Mouse (Mus musculus): ENCODE measurements around the gene Olfr186. TPM values are rescaled to one million over a fixed set of nuclear protein-coding genes. Genes with fewer than 3 reads are reported as not detected.
"Not testable (repeated sequence)": the region's sequence is repeated elsewhere in the genome, so short reads cannot be mapped to it uniquely, and the experiment has no call there.

Gene Olfr186
- polyA plus RNA-seq (2012; rRNA removed) (not detected in 2 replicates), polyA plus RNA-seq (2014; fragmentation: Nextera tagmentation; extraction: Ambion mirVana) (not detected in 2 replicates)

- 93% methylated on average over 4 of the region's 4 CpGs for WGBS
- no peak for TF ChIP-seq POLR2A (IDR thresholded peaks at IDR 0.05; ENCODE audit: borderline replicate concordance, extremely low read depth, insufficient read depth, insufficient read length)
- DNase-seq (ENCODE audit: low spot score) (no peak), ATAC-seq (ENCODE audit: low FRiP score, low read depth) (no peak)
- H3K9ac ChIP-seq (ENCODE audit: low read depth, low read length, severe bottlenecking), result no peak within 1 kb of the TSS
- H3K27me3 ChIP-seq (ENCODE audit: control insufficient read depth, insufficient read depth, low read length), result no peaks in the 10 kb centered on the region
- no peaks in the 10 kb centered on the region for H3K4me1 ChIP-seq (ENCODE audit: control insufficient read depth, insufficient read depth, low read length)
- no peaks in the 10 kb centered on the region for H3K36me3 ChIP-seq (ENCODE audit: control insufficient read depth, insufficient read depth, low read length)
- H3K4me3 ChIP-seq (replicated peaks; ENCODE audit: low read length), result no peak within 1 kb of the TSS
- H3K9me3 ChIP-seq (ENCODE audit: control insufficient read depth, low read length), result no peaks in the 10 kb centered on the region
- H3K4me2 ChIP-seq (replicated peaks; ENCODE audit: low read depth, low read length, severe bottlenecking), result no peak within 1 kb of the TSS
- no peak within 1 kb of the TSS for H3K27ac ChIP-seq (replicated peaks; ENCODE audit: low read depth, low read length)
Observed at GRCm38 (mm10) chr16:59030191-59030590, at the start of gene Olfr186. Gene Olfr186, minus strand, starts transcription at chr16:59030291.

- H3K27me3 ChIP-seq (ENCODE audit: control insufficient read depth, insufficient read depth, low read length), result no peaks in the 10 kb centered on the region
- no peak within 1 kb of the TSS for H3K4me3 ChIP-seq (replicated peaks; ENCODE audit: low read length)
- WGBS, result 83% methylated on average over 5 of the region's 5 CpGs
- DNase-seq (ENCODE audit: low spot score), result no peak
- no peak for ATAC-seq (ENCODE audit: low FRiP score, low read depth)
- no peak for TF ChIP-seq POLR2A (IDR thresholded peaks at IDR 0.05; ENCODE audit: borderline replicate concordance, extremely low read depth, insufficient read depth, insufficient read length)
- no peak within 1 kb of the TSS for H3K4me2 ChIP-seq (replicated peaks; ENCODE audit: low read depth, low read length, severe bottlenecking)
- H3K9ac ChIP-seq (ENCODE audit: low read depth, low read length, severe bottlenecking), result no peak within 1 kb of the TSS
- no peaks in the 10 kb centered on the region for H3K36me3 ChIP-seq (ENCODE audit: control insufficient read depth, insufficient read depth, low read length)
- no peaks in the 10 kb centered on the region for H3K4me1 ChIP-seq (ENCODE audit: control insufficient read depth, insufficient read depth, low read length)
- no peaks in the 10 kb centered on the region for H3K9me3 ChIP-seq (ENCODE audit: control insufficient read depth, low read length)
- H3K27ac ChIP-seq (replicated peaks; ENCODE audit: low read depth, low read length), result no peak within 1 kb of the TSS
Observed at GRCm38 (mm10) chr16:59077905-59078304, 47.8 kb upstream of the Olfr186 start, which contains the start of gene Olfr190. Gene Olfr190, minus strand, starts transcription at chr16:59078005.

- H3K4me3 ChIP-seq (replicated peaks; ENCODE audit: low read length), result no peak overlapping the region
- H3K36me3 ChIP-seq (ENCODE audit: control insufficient read depth, insufficient read depth, low read length), result no peaks in the 10 kb centered on the region
- no peak overlapping the region for H3K27ac ChIP-seq (replicated peaks; ENCODE audit: low read depth, low read length)
- ATAC-seq (ENCODE audit: low FRiP score, low read depth) (no peak), DNase-seq (ENCODE audit: low spot score) (no peak)
- no peak overlapping the region for H3K9ac ChIP-seq (ENCODE audit: low read depth, low read length, severe bottlenecking)
- 77% methylated on average over 1 of the region's 1 CpGs for WGBS
- no peaks in the 10 kb centered on the region for H3K27me3 ChIP-seq (ENCODE audit: control insufficient read depth, insufficient read depth, low read length)
- no peak for TF ChIP-seq POLR2A (IDR thresholded peaks at IDR 0.05; ENCODE audit: borderline replicate concordance, extremely low read depth, insufficient read depth, insufficient read length)
- no peaks in the 10 kb centered on the region for H3K9me3 ChIP-seq (ENCODE audit: control insufficient read depth, low read length)
- no peaks in the 10 kb centered on the region for H3K4me1 ChIP-seq (ENCODE audit: control insufficient read depth, insufficient read depth, low read length)
- H3K4me2 ChIP-seq (replicated peaks; ENCODE audit: low read depth, low read length, severe bottlenecking), result no peak overlapping the region
Observed at GRCm38 (mm10) chr16:59073520-59073919, 43.4 kb upstream of the Olfr186 start.

- Histone ChIP-seq H3K9ac (ENCODE audit: low read depth, low read length, severe bottlenecking) (no peak overlapping the region), H3K4me2 (replicated peaks; ENCODE audit: low read depth, low read length, severe bottlenecking) (no peak overlapping the region), H3K9me3 (ENCODE audit: control insufficient read depth, low read length) (no peaks in the 10 kb centered on the region), H3K4me3 (replicated peaks; ENCODE audit: low read length) (no peak overlapping the region), H3K4me1 (ENCODE audit: control insufficient read depth, insufficient read depth, low read length) (no peaks in the 10 kb centered on the region), H3K36me3 (ENCODE audit: control insufficient read depth, insufficient read depth, low read length) (no peaks in the 10 kb centered on the region), H3K27ac (replicated peaks; ENCODE audit: low read depth, low read length) (no peak overlapping the region), H3K27me3 (ENCODE audit: control insufficient read depth, insufficient read depth, low read length) (no peaks in the 10 kb centered on the region)
- ATAC-seq (ENCODE audit: low FRiP score, low read depth), result no peak
- TF ChIP-seq POLR2A (IDR thresholded peaks at IDR 0.05; ENCODE audit: borderline replicate concordance, extremely low read depth, insufficient read depth, insufficient read length), result no peak
- no peak for DNase-seq (ENCODE audit: low spot score)
Observed at GRCm38 (mm10) chr16:59071755-59072154, 41.7 kb upstream of the Olfr186 start.

GRCm38 (mm10) chr16:59062411-59062810, 32.3 kb upstream of the Olfr186 start:
- DNase-seq (ENCODE audit: low spot score); ATAC-seq (ENCODE audit: low FRiP score, low read depth): not testable (repeated sequence)

GRCm38 (mm10) chr16:59049286-59049685, 19.2 kb upstream of the Olfr186 start:
- H3K4me2 ChIP-seq (replicated peaks; ENCODE audit: low read depth, low read length, severe bottlenecking); H3K4me3 ChIP-seq (replicated peaks; ENCODE audit: low read length); H3K9me3 ChIP-seq (ENCODE audit: control insufficient read depth, low read length); DNase-seq (ENCODE audit: low spot score); ATAC-seq (ENCODE audit: low FRiP score, low read depth); H3K4me1 ChIP-seq (ENCODE audit: control insufficient read depth, insufficient read depth, low read length); H3K9ac ChIP-seq (ENCODE audit: low read depth, low read length, severe bottlenecking); H3K27ac ChIP-seq (replicated peaks; ENCODE audit: low read depth, low read length); H3K36me3 ChIP-seq (ENCODE audit: control insufficient read depth, insufficient read depth, low read length); H3K27me3 ChIP-seq (ENCODE audit: control insufficient read depth, insufficient read depth, low read length): not testable (repeated sequence)
- 95% methylated on average over 2 of the region's 2 CpGs for WGBS

More at GRCm38 (mm10) chr16:59062411-59062810, 32.3 kb upstream of the Olfr186 start:
- H3K9ac ChIP-seq (ENCODE audit: low read depth, low read length, severe bottlenecking); H3K36me3 ChIP-seq (ENCODE audit: control insufficient read depth, insufficient read depth, low read length); H3K27ac ChIP-seq (replicated peaks; ENCODE audit: low read depth, low read length); H3K4me3 ChIP-seq (replicated peaks; ENCODE audit: low read length); H3K27me3 ChIP-seq (ENCODE audit: control insufficient read depth, insufficient read depth, low read length); H3K4me1 ChIP-seq (ENCODE audit: control insufficient read depth, insufficient read depth, low read length); H3K4me2 ChIP-seq (replicated peaks; ENCODE audit: low read depth, low read length, severe bottlenecking); H3K9me3 ChIP-seq (ENCODE audit: control insufficient read depth, low read length): not testable (repeated sequence)
- 68% methylated on average over 3 of the region's 3 CpGs for WGBS

Data from limb, embryonic 14.5 days (tissue).